29 mouse cellular contexts compared by ENCODE assay signal in the genomic region with DNA sequence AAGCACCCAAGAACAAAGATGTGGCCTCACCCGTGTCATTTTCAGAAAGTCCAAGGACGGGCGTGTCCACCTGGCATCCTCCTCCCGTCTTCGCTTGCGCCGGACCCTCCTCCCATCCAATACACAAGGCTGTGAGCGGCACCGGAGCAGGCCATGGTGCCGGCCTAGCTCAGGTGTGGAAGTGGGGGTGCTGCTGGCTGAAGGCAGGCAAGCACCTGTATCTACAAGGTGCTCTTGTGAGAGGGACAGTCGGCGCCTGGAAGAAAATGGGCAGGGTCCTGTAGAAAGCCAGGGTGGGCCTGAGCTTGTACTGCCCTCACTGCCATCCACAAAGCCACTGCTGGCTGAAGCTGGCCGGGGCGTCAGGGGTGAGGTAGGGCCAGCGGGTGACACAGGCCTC. TPM values are rescaled to one million over a fixed set of nuclear protein-coding genes. Genes with fewer than 3 reads are reported as not detected.
"Had no signal": no experiment of that assay in that cellular context is flagged by ENCODE, and none has a peak within 500 bp of the region (broad histone marks: within the 10 kb centered on the region; RNA-seq: fewer than 3 reads in every experiment).

No protein-coding gene starts in this region.

- H3K4me3 ChIP-seq: embryonic facial prominence, embryonic 10.5 days; embryonic facial prominence, embryonic 12.5 days; embryonic facial prominence, embryonic 13.5 days; embryonic facial prominence, embryonic 15.5 days; erythroblast, embryonic 14.5 days; forebrain, embryonic 10.5 days; forebrain, embryonic 12.5 days; forebrain, embryonic 13.5 days; forebrain, embryonic 15.5 days; heart, adult 2 months; heart, embryonic 10.5 days had no signal

- H3K9ac ChIP-seq: embryonic facial prominence, embryonic 12.5 days; embryonic facial prominence, embryonic 13.5 days; embryonic facial prominence, embryonic 15.5 days; forebrain, embryonic 12.5 days; forebrain, embryonic 13.5 days; forebrain, embryonic 15.5 days; forebrain, postnatal 0 days had no signal

- H3K27me3 ChIP-seq: embryonic facial prominence, embryonic 12.5 days; embryonic facial prominence, embryonic 13.5 days; embryonic facial prominence, embryonic 15.5 days; forebrain, embryonic 12.5 days; forebrain, embryonic 13.5 days; forebrain, embryonic 15.5 days had no signal

- H3K4me1 ChIP-seq: embryonic facial prominence, embryonic 10.5 days; embryonic facial prominence, embryonic 12.5 days; embryonic facial prominence, embryonic 13.5 days; embryonic facial prominence, embryonic 15.5 days; forebrain, embryonic 10.5 days; forebrain, embryonic 12.5 days; forebrain, embryonic 13.5 days; forebrain, embryonic 15.5 days; heart, embryonic 10.5 days had no signal

- H3K27ac ChIP-seq: embryonic facial prominence, embryonic 10.5 days; embryonic facial prominence, embryonic 12.5 days; embryonic facial prominence, embryonic 13.5 days; embryonic facial prominence, embryonic 15.5 days; forebrain, embryonic 10.5 days; forebrain, embryonic 12.5 days; forebrain, embryonic 13.5 days; forebrain, embryonic 15.5 days; heart, adult 2 months; heart, embryonic 10.5 days had no signal

- H3K9me3 ChIP-seq: embryonic facial prominence, embryonic 10.5 days; embryonic facial prominence, embryonic 12.5 days; embryonic facial prominence, embryonic 13.5 days; embryonic facial prominence, embryonic 15.5 days; forebrain, embryonic 10.5 days; forebrain, embryonic 12.5 days; forebrain, embryonic 13.5 days; forebrain, embryonic 15.5 days; heart, embryonic 10.5 days had no signal

- ATAC-seq: forebrain, embryonic 13.5 days; forebrain, embryonic 14.5 days; forebrain, embryonic 15.5 days; forebrain, embryonic 16.5 days; forebrain, postnatal 0 days had no signal

- H3K4me2 ChIP-seq: embryonic facial prominence, embryonic 12.5 days; embryonic facial prominence, embryonic 13.5 days; embryonic facial prominence, embryonic 15.5 days; forebrain, embryonic 12.5 days; forebrain, embryonic 13.5 days; forebrain, embryonic 15.5 days had no signal

- DNase-seq: cerebellum, adult 18-20 months; cerebellum, adult 2 months; cerebellum, adult 8-10 months; cerebellum, adult 9-10 months; cerebellum, adult 9-11 months; cerebellum, postnatal 10 days; cerebellum, postnatal 14 days; cerebellum, postnatal 25 days; cerebellum, postnatal 36 days; embryo, embryonic 11 days; forebrain, postnatal 0 days; gastrocnemius, postnatal 10 days; gastrocnemius, postnatal 14 days; gastrocnemius, postnatal 36 days; heart, adult 18-20 months; heart, adult 2 months had no signal

RNA-seq across cellular contexts. Expression of a gene that starts 22.3 kb away (rescaled TPM):
- total RNA-seq: common myeloid progenitor, adult 5-6 weeks had no signal
- polyA plus RNA-seq: erythroblast, embryonic 14.5 days had no signal
